Mouse (Mus musculus) stomach, embryonic 15.5 days (tissue): ENCODE data around the gene Rps19. TPM values are rescaled to one million over a fixed set of nuclear protein-coding genes. Genes with fewer than 3 reads are reported as not detected.

ENCODE experiments used
- ATAC-seq: fragments of 200-750 bp; cut with Nextera tagmentation; 2 replicates; pipeline ENCODE4 v1.8.0; 2017; ENCODE audit warnings: low read depth, moderate number of reproducible peaks, moderate TSS enrichment; ENCODE audit not compliant: insufficient read depth, low FRiP score
- H3K27ac ChIP-seq: fragments of 300-500 bp; sonication (generic); 2 replicates; pipeline ENCODE4 v1.5.1; 2015; ENCODE audit warnings: mild to moderate bottlenecking, inconsistent platforms
- H3K27me3 ChIP-seq: fragments of 300-500 bp; sonication (generic); replicated peaks from 2 replicates; pipeline ENCODE4 v1.6.1; 2015; ENCODE audit warnings: inconsistent platforms
- H3K36me3 ChIP-seq: fragments of 300-500 bp; sonication (generic); 2 replicates; pipeline ENCODE4 v1.6.1; 2015; ENCODE audit warnings: inconsistent platforms
- H3K4me1 ChIP-seq: fragments of 300-500 bp; sonication (generic); 2 replicates; pipeline ENCODE4 v1.6.1; 2015; ENCODE audit warnings: inconsistent platforms
- H3K4me2 ChIP-seq: fragments of 300-500 bp; sonication (generic); 2 replicates; pipeline ENCODE4 v1.6.1; 2015; ENCODE audit warnings: mild to moderate bottlenecking, inconsistent platforms
- H3K4me3 ChIP-seq: fragments of 300-500 bp; sonication (generic); replicated peaks from 2 replicates; pipeline ENCODE4 v1.5.1; 2015; ENCODE audit warnings: inconsistent platforms
- H3K9ac ChIP-seq: fragments of 300-500 bp; sonication (generic); 2 replicates; pipeline ENCODE4 v1.6.1; 2015; ENCODE audit warnings: inconsistent platforms
- H3K9me3 ChIP-seq: fragments of 300-500 bp; sonication (generic); 2 replicates; pipeline ENCODE4 v1.6.1; 2016; ENCODE audit warnings: inconsistent platforms
- WGBS: fragments of 180-500 bp; shearing (Covaris S2); methylation state at CpG from one replicate; pipeline ENCODE4 v1.1.7; 2015; 5-methylcytosine and 5-hydroxymethylcytosine counted together
- polyA plus RNA-seq: library from polyadenylated mRNA; unstranded; fragments of >200 nt; fragmentation: Nextera tagmentation; extraction: Ambion mirVana; gene quantifications from 2 replicates; pipeline ENCODE4 v1.2.1, GENCODE M21; 2015

Gene Rps19
- polyA plus RNA-seq, 1 experiment from 2014 or later = 2,486 TPM

GRCm38 (mm10) chr7:24896269-24896668 is 12.1 kb downstream of the Rps19 start:
- Histone ChIP-seq H3K27me3 (no peaks in the 10 kb centered on the region), H3K36me3 (no peaks in the 10 kb centered on the region), H3K4me1 (no peaks in the 10 kb centered on the region), H3K4me2 (no peak overlapping the region), H3K9ac (no peak overlapping the region), H3K4me3 (no peak overlapping the region), H3K9me3 (no peaks in the 10 kb centered on the region), H3K27ac (no peak overlapping the region)
- WGBS = 85% methylated on average over 8 of the region's 8 CpGs
- ATAC-seq = no peak

GRCm38 (mm10) chr7:24897224-24897623 is 13.1 kb downstream of the Rps19 start, which contains the start of gene Cd79a:
Gene Cd79a, plus strand, starts transcription at chr7:24897381.
- no peak for ATAC-seq
- no peak within 1 kb of the TSS for H3K27ac ChIP-seq
- H3K27me3 ChIP-seq = no peaks in the 10 kb centered on the region
- no peak within 1 kb of the TSS for H3K9ac ChIP-seq
- H3K4me2 ChIP-seq = no peak within 1 kb of the TSS
- H3K4me1 ChIP-seq = no peaks in the 10 kb centered on the region
- no peaks in the 10 kb centered on the region for H3K36me3 ChIP-seq
- 67% methylated on average over 12 of the region's 12 CpGs for WGBS
- no peak within 1 kb of the TSS for H3K4me3 ChIP-seq
- H3K9me3 ChIP-seq = no peaks in the 10 kb centered on the region

- Histone ChIP-seq H3K27ac (no peak overlapping the region), H3K36me3 (no peaks in the 10 kb centered on the region), H3K9ac (no peak overlapping the region), H3K9me3 (no peaks in the 10 kb centered on the region), H3K27me3 (no peaks in the 10 kb centered on the region), H3K4me3 (no peak overlapping the region), H3K4me1 (no peaks in the 10 kb centered on the region), H3K4me2 (no peak overlapping the region)
- WGBS = 63% methylated on average over 5 of the region's 5 CpGs
- no peak for ATAC-seq
Observed at GRCm38 (mm10) chr7:24897959-24898358, 13.8 kb downstream of the Rps19 start.

DNA sequence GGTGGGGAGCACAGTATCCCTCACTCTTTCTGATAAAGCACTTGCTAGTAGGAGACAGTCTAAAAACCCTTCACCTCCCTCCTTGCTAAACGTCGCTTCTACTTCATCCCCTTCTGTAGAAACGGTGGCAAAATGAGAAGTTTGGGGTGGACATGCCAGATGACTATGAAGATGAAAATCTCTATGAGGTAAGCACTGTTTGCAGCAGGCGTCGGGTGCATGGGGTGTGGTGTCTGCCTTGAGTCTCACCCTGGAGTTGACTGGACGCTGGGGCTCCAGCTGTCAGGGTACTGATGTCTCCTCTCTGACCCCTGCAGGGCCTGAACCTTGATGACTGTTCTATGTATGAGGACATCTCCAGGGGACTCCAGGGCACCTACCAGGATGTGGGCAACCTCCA is 16.9 kb downstream of the Rps19 start:
- no peak for ATAC-seq
- no peaks in the 10 kb centered on the region for H3K27me3 ChIP-seq
- 59% methylated on average over 6 of the region's 6 CpGs for WGBS

GRCm38 (mm10) chr7:24901842-24902241 is 17.7 kb downstream of the Rps19 start:
- no peak overlapping the region for H3K9ac ChIP-seq
- no peaks in the 10 kb centered on the region; the same call in 1 of the 2 replicates for H3K36me3 ChIP-seq
- peaks cover 23% of the 10 kb centered on the region for H3K4me1 ChIP-seq
- H3K9me3 ChIP-seq = no peaks in the 10 kb centered on the region
- WGBS = 35% methylated on average over 1 of the region's 1 CpGs
- no peak for ATAC-seq
- peak overlapping the region; percentile 93; the same call in 1 of the 2 replicates for H3K27ac ChIP-seq
- peak overlapping the region; percentile 78; the same call in 1 of the 2 replicates for H3K4me3 ChIP-seq
- peak overlapping the region; percentile 76 for H3K4me2 ChIP-seq
- no peaks in the 10 kb centered on the region for H3K27me3 ChIP-seq

More for the DNA sequence above, 16.9 kb downstream of the Rps19 start:
- Histone ChIP-seq H3K9ac (no peak overlapping the region), H3K36me3 (no peaks in the 10 kb centered on the region), H3K9me3 (no peaks in the 10 kb centered on the region), H3K27ac (no peak overlapping the region), H3K4me1 (peaks cover 15% of the 10 kb centered on the region), H3K4me2 (no peak overlapping the region), H3K4me3 (no peak overlapping the region)

GRCm38 (mm10) chr7:24902264-24902629 is 18.1 kb downstream of the Rps19 start:
- Histone ChIP-seq H3K4me2 (peak overlapping the region; percentile 76), H3K4me3 (peak overlapping the region; percentile 78), H3K27ac (peak overlapping the region; percentile 93), H3K9ac (peak overlapping the region; percentile 57), H3K36me3 (no peaks in the 10 kb centered on the region; the same call in 1 of the 2 replicates), H3K9me3 (no peaks in the 10 kb centered on the region), H3K4me1 (peaks cover 27% of the 10 kb centered on the region), H3K27me3 (no peaks in the 10 kb centered on the region)
- 49% methylated on average over 2 of the region's 2 CpGs for WGBS
- no peak for ATAC-seq

GRCm38 (mm10) chr7:24902630-24903443 is 18.7 kb downstream of the Rps19 start, which contains the start of gene Arhgef1:
Gene Arhgef1, plus strand, starts transcription at chr7:24902912.
- peak within 1 kb of the TSS; percentile 93 for H3K27ac ChIP-seq
- H3K36me3 ChIP-seq = no peaks in the 10 kb centered on the region; the same call in 1 of the 2 replicates
- peak within 1 kb of the TSS; percentile 57 for H3K9ac ChIP-seq
- no peaks in the 10 kb centered on the region for H3K9me3 ChIP-seq
- 3% methylated on average over 65 of the region's 68 CpGs for WGBS
- peak within 1 kb of the TSS; percentile 76 for H3K4me2 ChIP-seq
- H3K4me1 ChIP-seq = peaks cover 33% of the 10 kb centered on the region
- no peaks in the 10 kb centered on the region for H3K27me3 ChIP-seq
- ATAC-seq = no peak; the same call in 1 of the 2 replicates
- peak within 1 kb of the TSS; percentile 78 for H3K4me3 ChIP-seq

GRCm38 (mm10) chr7:24903444-24903825 is 19.3 kb downstream of the Rps19 start:
- Histone ChIP-seq H3K4me2 (peak overlapping the region; percentile 76), H3K27ac (peak overlapping the region; percentile 93), H3K4me3 (peak overlapping the region; percentile 78), H3K9me3 (no peaks in the 10 kb centered on the region), H3K27me3 (no peaks in the 10 kb centered on the region), H3K9ac (peak overlapping the region; percentile 34; the same call in 1 of the 2 replicates), H3K36me3 (peaks cover 5% of the 10 kb centered on the region; the same call in 1 of the 2 replicates), H3K4me1 (peaks cover 33% of the 10 kb centered on the region)
- no peak for ATAC-seq
- WGBS = 18% methylated on average over 10 of the region's 10 CpGs

DNA sequence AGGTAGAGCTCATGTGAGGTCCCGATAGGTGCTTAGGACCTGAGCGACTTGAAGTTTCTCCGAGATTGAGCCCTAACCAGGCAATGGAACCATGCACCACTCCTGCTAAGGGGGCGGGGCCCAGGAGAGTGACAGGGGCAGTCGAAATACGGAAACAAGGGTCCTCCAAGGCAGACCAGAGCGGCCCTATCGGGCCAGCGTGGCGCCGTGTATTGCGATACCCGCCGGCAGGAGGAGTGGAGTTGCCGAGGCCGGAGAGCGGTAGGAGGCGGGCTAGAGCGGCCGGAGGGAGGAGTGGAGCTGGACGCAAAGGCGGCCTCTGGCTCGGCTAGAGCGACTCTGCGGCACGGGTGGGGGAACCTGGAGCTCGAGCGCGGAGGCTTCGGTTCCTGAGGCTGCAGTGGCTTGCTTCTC is 19.9 kb downstream of the Rps19 start:
- H3K4me3 ChIP-seq = peak overlapping the region; percentile 78
- peak; percentile 96 for ATAC-seq
- under 1% methylated on average over 30 of the region's 30 CpGs for WGBS
- peaks cover 33% of the 10 kb centered on the region for H3K4me1 ChIP-seq
- peak overlapping the region; percentile 76 for H3K4me2 ChIP-seq
- peaks cover 11% of the 10 kb centered on the region; the same call in 1 of the 2 replicates for H3K36me3 ChIP-seq
- no peaks in the 10 kb centered on the region for H3K27me3 ChIP-seq
- no peaks in the 10 kb centered on the region for H3K9me3 ChIP-seq
- peak overlapping the region; percentile 71 for H3K9ac ChIP-seq
- peak overlapping the region; percentile 93 for H3K27ac ChIP-seq

DNA sequence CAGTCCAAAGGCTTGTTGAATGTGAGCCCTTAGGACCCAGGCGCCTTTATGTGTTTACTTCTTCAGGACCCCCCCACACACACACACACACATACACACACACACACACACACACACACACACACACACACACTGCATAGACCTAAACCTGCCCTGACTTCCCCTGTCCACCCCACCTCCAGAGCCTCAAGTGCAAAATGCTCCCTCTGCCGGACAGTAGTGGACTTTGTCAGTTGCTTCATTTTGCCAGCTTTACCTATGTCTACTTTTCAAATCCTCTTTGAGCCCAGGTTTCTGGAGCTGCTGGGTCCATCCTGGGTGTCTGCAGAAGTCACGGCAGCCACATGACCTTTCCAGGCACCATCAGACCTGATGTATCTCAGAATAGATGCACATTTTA is 20.8 kb downstream of the Rps19 start:
- 16% methylated on average over 3 of the region's 3 CpGs for WGBS
- peak overlapping the region; percentile 78 for H3K4me3 ChIP-seq
- H3K9ac ChIP-seq = 0 out of 2 replicates have a peak overlapping the region, but pooled peaks have one; percentile 71
- no peaks in the 10 kb centered on the region for H3K9me3 ChIP-seq
- ATAC-seq = no peak
- H3K27me3 ChIP-seq = no peaks in the 10 kb centered on the region
- peaks cover 33% of the 10 kb centered on the region for H3K4me1 ChIP-seq
- peaks cover 14% of the 10 kb centered on the region; the same call in 1 of the 2 replicates for H3K36me3 ChIP-seq
- H3K4me2 ChIP-seq = peak overlapping the region; percentile 76
- peak overlapping the region; percentile 82 for H3K27ac ChIP-seq

DNA sequence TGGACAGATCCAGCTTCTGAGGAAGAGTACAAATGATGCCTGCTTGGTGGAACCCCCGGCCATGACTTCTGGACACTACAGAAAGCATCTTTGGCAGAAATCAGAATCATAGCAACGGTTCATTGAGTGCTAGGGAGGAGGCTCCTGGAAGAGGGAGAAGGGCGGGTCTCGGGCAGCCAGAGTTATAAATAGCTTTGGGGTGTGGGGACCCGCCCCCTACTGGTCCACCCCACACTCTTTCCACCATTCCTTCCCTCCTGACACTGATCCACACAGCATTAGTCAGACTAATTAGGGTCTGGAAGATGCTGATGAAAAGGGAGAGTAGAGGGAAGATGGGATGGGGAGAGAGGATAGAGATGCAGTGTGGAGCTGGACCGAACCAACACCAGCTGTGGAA is 22.4 kb downstream of the Rps19 start:
- no peak overlapping the region for H3K9ac ChIP-seq
- H3K27me3 ChIP-seq = no peaks in the 10 kb centered on the region
- H3K27ac ChIP-seq = peak overlapping the region; percentile 44; the same call in 1 of the 2 replicates
- WGBS = 28% methylated on average over 6 of the region's 6 CpGs
- H3K4me3 ChIP-seq = no peak overlapping the region
- H3K36me3 ChIP-seq = peaks cover 23% of the 10 kb centered on the region
- no peak for ATAC-seq
- H3K9me3 ChIP-seq = no peaks in the 10 kb centered on the region
- no peak overlapping the region for H3K4me2 ChIP-seq
- peaks cover 33% of the 10 kb centered on the region for H3K4me1 ChIP-seq

GRCm38 (mm10) chr7:24907211-24907748 is 23.1 kb downstream of the Rps19 start:
- WGBS = 30% methylated on average over 13 of the region's 13 CpGs
- Histone ChIP-seq H3K9me3 (no peaks in the 10 kb centered on the region), H3K36me3 (peaks cover 31% of the 10 kb centered on the region), H3K27me3 (no peaks in the 10 kb centered on the region), H3K4me3 (no peak overlapping the region), H3K4me1 (peaks cover 33% of the 10 kb centered on the region), H3K27ac (peak overlapping the region; percentile 44; the same call in 1 of the 2 replicates), H3K4me2 (peak overlapping the region; percentile 29), H3K9ac (no peak overlapping the region)
- ATAC-seq = peak; percentile 17; the same call in 1 of the 2 replicates
